Mouse (Mus musculus) small intestine, adult 2 months (tissue): Measurements from ENCODE around the gene Pkp3.

Experiments used
- CTCF ChIP-seq: fragments of 200-500 bp; IDR thresholded peaks from 2 replicates; pipeline ENCODE4 v1.5.1; 2012; ENCODE audit warnings: low read depth, mild to moderate bottlenecking, control low read depth, inconsistent platforms, low read length, moderate library complexity, mixed read lengths; ENCODE audit not compliant: insufficient replicate concordance, insufficient read length; ENCODE audit errors: extremely low read depth
- POLR2A ChIP-seq: fragments of 200-500 bp; IDR thresholded peaks from 2 replicates; pipeline ENCODE4 v1.6.1; 2012; ENCODE audit warnings: low read depth, mild to moderate bottlenecking, control low read depth, inconsistent platforms, low read length, moderate library complexity

- no peak for TF ChIP-seq POLR2A
- no peak for TF ChIP-seq CTCF
Observed at GRCm38 (mm10) chr7:141038090-141039032, 39.7 kb upstream of the Pkp3 start.
